Mouse (Mus musculus) heart, adult 2 months (tissue): ENCODE data around the gene Ubr1. TPM values are rescaled to one million over a fixed set of nuclear protein-coding genes. Genes with fewer than 3 reads are reported as not detected.

Source experiments
- DNase-seq, 2 experiments: peaks; one replicate each; pipeline ENCODE4 v3.0.0; 2021
- H3K27ac ChIP-seq: fragments of 200-600 bp; 2 replicates; pipeline ENCODE4 v1.8.1; 2022
- H3K27me3 ChIP-seq: fragments of 200-500 bp; 2 replicates; pipeline ENCODE4 v1.6.1; 2012; ENCODE audit warnings: mild to moderate bottlenecking, low read length, inconsistent platforms, mixed read lengths; ENCODE audit not compliant: control insufficient read depth, insufficient read depth
- H3K36me3 ChIP-seq: fragments of 200-500 bp; 2 replicates; pipeline ENCODE4 v1.6.1; 2012; ENCODE audit warnings: low read length, inconsistent platforms; ENCODE audit not compliant: control insufficient read depth, insufficient read depth
- H3K4me1 ChIP-seq: fragments of 200-500 bp; 2 replicates; pipeline ENCODE4 v1.6.1; 2011; ENCODE audit warnings: low read length; ENCODE audit not compliant: control insufficient read depth, insufficient read depth
- H3K4me3 ChIP-seq: fragments of 200-600 bp; 2 replicates; pipeline ENCODE4 v1.8.1; 2022
- H3K79me2 ChIP-seq: fragments of 200-500 bp; replicated peaks from 2 replicates; pipeline ENCODE4 v1.6.1; 2012; ENCODE audit warnings: mild to moderate bottlenecking, inconsistent platforms, low read length, moderate library complexity, mixed read lengths; ENCODE audit not compliant: control insufficient read depth, insufficient read depth
- H3K9ac ChIP-seq: fragments of 200-500 bp; 2 replicates; pipeline ENCODE4 v1.6.1; 2012; ENCODE audit warnings: low read depth, mild to moderate bottlenecking, control low read depth, inconsistent platforms, low read length, mixed read lengths
- CTCF ChIP-seq: fragments of 200-600 bp; IDR thresholded peaks from 2 replicates; pipeline ENCODE4 v1.8.1; 2022; ENCODE audit warnings: antibody characterized with exemption, mild to moderate bottlenecking, moderate library complexity
- EP300 ChIP-seq: fragments of 200-500 bp; IDR thresholded peaks from 2 replicates; pipeline ENCODE4 v1.6.1; 2011; ENCODE audit warnings: low read depth, low read length, control low read depth; ENCODE audit not compliant: insufficient read depth
- POLR2A ChIP-seq: fragments of 200-500 bp; IDR thresholded peaks from 2 replicates; pipeline ENCODE4 v1.6.1; 2011; ENCODE audit warnings: mild to moderate bottlenecking, low read depth, low read length, control low read depth; ENCODE audit not compliant: insufficient read depth
- WGBS: fragments of 180-500 bp; shearing (Covaris S2); methylation state at CpG from one replicate; pipeline ENCODE4 v1.1.7; 2018; 5-methylcytosine and 5-hydroxymethylcytosine counted together
- intact Hi-C: fragments of 180-260 bp; cut with DNase I; formaldehyde crosslinking; loops from one replicate; pipeline ENCODE4 v1.15.1; 2025
- polyA plus RNA-seq: library from polyadenylated mRNA; depleted of rRNA; stranded (reverse); fragments of >200 nt; gene quantifications from 2 replicates; pipeline ENCODE4 v1.2.3, GENCODE M21; 2012
- total RNA-seq, 2 experiments: library from RNA; stranded (reverse); gene quantifications; 2 replicates each; pipeline ENCODE4 v1.2.3; 2021

The Ubr1 gene
- total and polyA plus RNA-seq, 3 experiments = 18.1 to 20.3 (median 20.2) TPM

- TF ChIP-seq POLR2A (no peak), EP300 (no peak), CTCF (no peak)
- Histone ChIP-seq H3K36me3 (no peaks in the 10 kb centered on the region; the same call in 1 of the 2 replicates), H3K9ac (peak overlapping the region; percentile 80), H3K4me1 (no peaks in the 10 kb centered on the region), H3K27ac (peak overlapping the region; percentile 65), H3K4me3 (peak overlapping the region; percentile 68), H3K27me3 (no peaks in the 10 kb centered on the region), H3K79me2 (no peaks in the 10 kb centered on the region)
- DNase-seq = no peak
- intact Hi-C loops = loop anchor here (5.0 kb wide), 1 partner anchor 36 kb away; the partner anchor contains the start of gene Ubr1
- WGBS = under 1% methylated on average over 12 of the region's 12 CpGs
Observed at GRCm38 (mm10) chr2:121008664-121009007, 38.1 kb upstream of the Ubr1 start.

- Histone ChIP-seq H3K27me3 (no peaks in the 10 kb centered on the region), H3K27ac (peak within 1 kb of the TSS; percentile 65), H3K9ac (peak within 1 kb of the TSS; percentile 80), H3K36me3 (no peaks in the 10 kb centered on the region; the same call in 1 of the 2 replicates), H3K4me1 (no peaks in the 10 kb centered on the region), H3K79me2 (no peaks in the 10 kb centered on the region), H3K4me3 (peak within 1 kb of the TSS; percentile 68)
- TF ChIP-seq POLR2A = peak; percentile 75
- peak; percentile 38; the same call in 1 of the 2 replicates for TF ChIP-seq EP300
- TF ChIP-seq CTCF = no peak
- 2% methylated on average over 34 of the region's 34 CpGs for WGBS
- intact Hi-C loops = loop anchor here (5.0 kb wide), 1 partner anchor 36 kb away; the partner anchor contains the start of gene Ubr1
- peak; percentile 91 to 93 for DNase-seq
Observed at GRCm38 (mm10) chr2:121007925-121008663, 37.6 kb upstream of the Ubr1 start, which contains the start of gene Ccndbp1. TSS of gene Ccndbp1 (plus strand) at chr2:121008403.

- no peak overlapping the region for H3K27ac ChIP-seq
- 84% methylated on average over 1 of the region's 1 CpGs for WGBS
- TF ChIP-seq POLR2A (no peak), CTCF (no peak), EP300 (no peak)
- no peak for DNase-seq
- H3K4me3 ChIP-seq = no peak overlapping the region
- H3K27me3 ChIP-seq = no peaks in the 10 kb centered on the region
- no peaks in the 10 kb centered on the region for H3K4me1 ChIP-seq
- intact Hi-C loops = loop anchor here (5.0 kb wide), 1 partner anchor 35 kb away; the partner anchor contains the start of gene Ubr1
- H3K79me2 ChIP-seq = no peaks in the 10 kb centered on the region
- no peaks in the 10 kb centered on the region; the same call in 1 of the 2 replicates for H3K36me3 ChIP-seq
- no peak overlapping the region for H3K9ac ChIP-seq
Observed at GRCm38 (mm10) chr2:121006986-121007385, 36.5 kb upstream of the Ubr1 start.

- intact Hi-C loops = no loop called here
- Histone ChIP-seq H3K27ac (no peak overlapping the region), H3K36me3 (no peaks in the 10 kb centered on the region; the same call in 1 of the 2 replicates), H3K4me1 (no peaks in the 10 kb centered on the region), H3K27me3 (no peaks in the 10 kb centered on the region), H3K9ac (no peak overlapping the region), H3K4me3 (no peak overlapping the region), H3K79me2 (no peaks in the 10 kb centered on the region)
- no peak for DNase-seq
- WGBS = 81% methylated on average over 7 of the region's 7 CpGs
- no peak for TF ChIP-seq POLR2A
- TF ChIP-seq EP300 = no peak
- no peak for TF ChIP-seq CTCF
Observed at GRCm38 (mm10) chr2:121004018-121004811, 33.7 kb upstream of the Ubr1 start.

DNA sequence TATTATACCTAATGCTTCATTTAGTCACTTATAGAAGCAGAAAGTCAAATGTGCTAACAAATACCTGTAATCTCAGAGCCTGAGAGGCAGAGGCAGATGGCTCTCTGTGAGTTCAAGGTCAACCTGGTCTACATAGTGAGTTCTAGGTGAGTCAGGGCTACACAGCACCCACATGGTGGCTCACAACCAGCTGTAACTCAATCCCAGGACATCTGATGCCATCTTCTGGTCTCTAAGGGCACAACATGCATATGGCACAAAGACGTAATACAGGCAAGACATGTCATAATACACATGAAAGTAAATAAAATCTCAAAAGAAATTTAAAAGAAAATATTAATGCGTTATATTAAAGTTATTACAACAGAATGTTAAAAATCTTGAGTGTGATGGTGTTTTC is 33.1 kb upstream of the Ubr1 start:
- Histone ChIP-seq H3K27me3 (no peaks in the 10 kb centered on the region), H3K36me3 (no peaks in the 10 kb centered on the region), H3K9ac (no peak overlapping the region), H3K4me3 (no peak overlapping the region), H3K27ac (no peak overlapping the region), H3K79me2 (no peaks in the 10 kb centered on the region), H3K4me1 (no peaks in the 10 kb centered on the region)
- peak; percentile 47 for TF ChIP-seq CTCF
- TF ChIP-seq EP300 = no peak
- intact Hi-C loops = no loop called here
- WGBS = 78% methylated on average over 2 of the region's 2 CpGs
- DNase-seq = no peak
